Mouse (Mus musculus): ENCODE data around the gene Huwe1.

Huwe1 gene

GRCm38 (mm10) chrX:151800701-151801511 lies at the start of gene Huwe1:
Gene Huwe1 (plus strand): TSS chrX:151800807.
- DNase-seq (ENCODE audit: low spot score): peak; percentile 60

GRCm38 (mm10) chrX:151780348-151780747 lies 20.3 kb upstream of the Huwe1 start:
- DNase-seq (ENCODE audit: low spot score): no peak

- no peak for DNase-seq (ENCODE audit: low spot score)
Observed at GRCm38 (mm10) chrX:151782939-151783338, 17.7 kb upstream of the Huwe1 start.

GRCm38 (mm10) chrX:151792766-151793165 lies 7.8 kb upstream of the Huwe1 start:
- DNase-seq (ENCODE audit: low spot score): no peak

GRCm38 (mm10) chrX:151797970-151798369 lies 2.6 kb upstream of the Huwe1 start:
- DNase-seq (ENCODE audit: low spot score): no peak

GRCm38 (mm10) chrX:151802328-151802955 lies 1.8 kb downstream of the Huwe1 start:
- DNase-seq (ENCODE audit: low spot score): no peak

GRCm38 (mm10) chrX:151802956-151803776 lies 2.6 kb downstream of the Huwe1 start:
- peak; percentile 88 for DNase-seq (ENCODE audit: low spot score)

- peak; percentile 49 for DNase-seq (ENCODE audit: low spot score)
Observed at GRCm38 (mm10) chrX:151803777-151804101, 3.1 kb downstream of the Huwe1 start.

GRCm38 (mm10) chrX:151804388-151804787 lies 3.8 kb downstream of the Huwe1 start:
- no peak for DNase-seq (ENCODE audit: low spot score)

GRCm38 (mm10) chrX:151811481-151811880 lies 10.9 kb downstream of the Huwe1 start:
- DNase-seq (ENCODE audit: low spot score): no peak

GRCm38 (mm10) chrX:151813656-151814055 lies 13.0 kb downstream of the Huwe1 start:
- DNase-seq (ENCODE audit: low spot score): no peak

- DNase-seq (ENCODE audit: low spot score): no peak
Observed at GRCm38 (mm10) chrX:151817712-151818111, 17.1 kb downstream of the Huwe1 start.

GRCm38 (mm10) chrX:151828971-151829370 lies 28.4 kb downstream of the Huwe1 start:
- DNase-seq (ENCODE audit: low spot score): no peak

- DNase-seq (ENCODE audit: low spot score): no peak
Observed at GRCm38 (mm10) chrX:151831260-151831659, 30.7 kb downstream of the Huwe1 start.

GRCm38 (mm10) chrX:151832982-151833381 lies 32.4 kb downstream of the Huwe1 start:
- DNase-seq (ENCODE audit: low spot score): no peak

- peak; percentile 3 for DNase-seq (ENCODE audit: low spot score)
Observed at GRCm38 (mm10) chrX:151859436-151859835, 58.8 kb downstream of the Huwe1 start.

GRCm38 (mm10) chrX:151910692-151911091 lies 110.1 kb downstream of the Huwe1 start:
- no peak for DNase-seq (ENCODE audit: low spot score)

GRCm38 (mm10) chrX:151912267-151912666 lies 111.7 kb downstream of the Huwe1 start:
- no peak for DNase-seq (ENCODE audit: low spot score)

GRCm38 (mm10) chrX:151929390-151929789 lies 128.8 kb downstream of the Huwe1 start:
- DNase-seq (ENCODE audit: low spot score): no peak

- DNase-seq (ENCODE audit: low spot score): no peak
Observed at GRCm38 (mm10) chrX:151938852-151939251, 138.2 kb downstream of the Huwe1 start.

- DNase-seq (ENCODE audit: low spot score): no peak
Observed at GRCm38 (mm10) chrX:151946986-151947385, 146.4 kb downstream of the Huwe1 start.

- no peak for DNase-seq (ENCODE audit: low spot score)
Observed at GRCm38 (mm10) chrX:151947781-151948180, 147.2 kb downstream of the Huwe1 start.

GRCm38 (mm10) chrX:151950231-151950630 lies 149.6 kb downstream of the Huwe1 start:
- DNase-seq (ENCODE audit: low spot score): no peak

Data from ovary, postnatal 36 days (tissue).